Mouse (Mus musculus) right cerebral cortex, postnatal 4 days (tissue): Measurements from ENCODE around the gene Stxbp6.

ENCODE experiments used
- DNase-seq: peaks from one replicate; pipeline ENCODE4 v3.0.0-alpha.2; 2022

The Stxbp6 gene

DNA sequence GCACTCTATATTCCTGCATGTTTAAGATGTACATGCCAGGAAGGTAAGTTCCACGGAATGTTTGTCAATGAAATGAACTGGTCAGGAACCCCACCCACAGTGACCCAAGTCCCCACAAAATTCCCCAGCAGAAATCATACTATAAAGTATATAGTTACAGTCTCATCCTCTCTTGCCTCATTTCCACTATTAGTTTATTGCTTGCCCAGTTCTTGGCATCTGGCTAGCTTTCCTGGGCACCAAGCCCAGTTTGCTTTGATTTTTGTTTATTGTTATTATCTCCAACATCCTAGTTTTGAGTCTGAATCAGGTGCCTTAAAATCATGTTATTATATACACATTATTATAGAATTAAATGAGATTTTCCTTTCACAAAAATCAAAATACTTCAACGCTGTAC lies 168.5 kb downstream of the Stxbp6 start:
- no peak for DNase-seq

GRCm38 (mm10) chr12:44903205-44903732 lies 171.2 kb downstream of the Stxbp6 start:
- DNase-seq = no peak

DNA sequence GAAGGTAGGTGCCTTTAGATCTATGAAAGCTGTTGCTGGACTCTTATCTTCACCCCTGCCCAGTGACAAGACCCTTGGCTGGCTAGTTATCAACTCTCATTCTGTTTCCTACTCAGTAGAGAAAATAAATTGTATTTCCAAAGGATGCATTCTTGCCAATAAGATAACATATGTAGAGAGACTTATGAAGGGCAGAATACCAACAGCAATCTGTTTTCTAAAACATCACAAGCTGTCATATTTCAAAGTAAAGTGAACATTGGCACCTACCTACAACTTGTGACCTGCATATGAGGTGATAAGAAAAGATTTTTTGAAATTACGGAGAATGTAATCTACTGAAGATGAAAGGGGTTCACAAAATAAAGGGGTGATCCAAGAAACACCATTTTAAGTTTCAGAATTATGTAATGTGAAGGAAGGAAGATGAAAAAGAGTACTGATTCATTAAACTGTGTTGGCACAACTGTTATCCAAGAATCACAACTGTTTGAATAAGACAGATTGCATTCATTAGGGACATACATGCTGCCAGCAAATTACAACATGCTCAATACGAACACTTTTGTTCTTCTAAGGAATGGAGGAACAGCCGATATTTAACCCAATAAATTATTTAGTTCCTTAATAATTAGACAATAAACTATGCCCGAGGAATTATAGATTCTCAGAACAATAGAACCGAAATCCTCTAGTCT lies 175.2 kb downstream of the Stxbp6 start:
- no peak for DNase-seq

DNA sequence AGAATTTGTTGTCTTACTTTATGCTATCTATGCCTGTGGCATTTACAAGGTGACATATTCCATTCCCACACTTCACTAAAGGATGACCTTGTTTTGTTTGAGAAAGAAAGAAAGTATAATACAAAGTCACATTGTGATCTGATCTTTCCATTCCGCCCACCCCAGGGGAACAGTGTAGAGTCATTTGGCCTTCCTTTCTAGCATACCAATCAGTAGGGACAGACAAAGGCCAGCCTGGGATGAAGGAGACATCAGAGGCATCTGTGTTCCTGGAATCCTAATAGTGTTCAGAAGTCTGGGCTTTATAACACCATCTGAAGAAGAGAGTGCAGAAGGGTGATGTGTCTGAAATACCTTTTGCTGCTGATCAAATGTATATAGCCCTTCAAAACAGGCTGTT lies 178.0 kb downstream of the Stxbp6 start:
- no peak for DNase-seq

DNA sequence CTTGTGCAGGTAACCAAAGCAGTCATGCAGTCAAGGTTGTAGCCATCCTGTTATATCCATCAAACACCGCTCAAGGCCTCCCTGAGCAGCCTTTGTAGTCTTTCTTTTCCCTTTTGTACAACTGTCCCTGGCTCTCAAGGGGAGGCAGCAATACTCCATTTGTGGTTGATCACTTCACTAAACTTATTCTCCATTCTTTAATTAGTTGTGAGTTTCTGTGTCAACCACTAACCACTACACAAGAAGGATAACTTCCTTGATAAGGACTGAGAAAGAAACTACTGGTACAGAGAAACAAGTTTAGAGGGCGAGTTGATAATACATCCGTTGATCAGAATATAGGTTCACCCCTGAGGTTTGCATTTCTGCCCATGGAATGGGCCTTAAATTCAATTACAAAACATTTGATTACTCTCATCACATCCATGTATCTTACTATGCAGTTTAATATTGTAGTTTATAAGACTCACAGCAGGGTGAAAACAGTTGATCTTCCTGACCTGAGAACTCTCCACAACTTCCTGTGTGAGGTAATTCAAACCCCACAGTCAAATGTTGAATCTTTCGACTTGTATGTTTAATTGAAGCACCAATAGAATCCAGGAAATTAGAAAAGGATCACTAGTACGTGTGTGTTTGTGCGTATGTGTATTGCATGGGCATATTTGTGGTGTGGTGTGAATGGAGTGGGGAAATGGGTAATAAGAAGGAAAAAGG lies 184.7 kb downstream of the Stxbp6 start:
- no peak for DNase-seq

GRCm38 (mm10) chr12:44886826-44887225 lies 187.7 kb downstream of the Stxbp6 start:
- DNase-seq = no peak

GRCm38 (mm10) chr12:44872697-44873096 lies 201.8 kb downstream of the Stxbp6 start:
- no peak for DNase-seq

- no peak for DNase-seq
Observed at GRCm38 (mm10) chr12:44865442-44865841, 209.1 kb downstream of the Stxbp6 start.

GRCm38 (mm10) chr12:44859454-44859853 lies 215.1 kb downstream of the Stxbp6 start:
- DNase-seq = no peak

- DNase-seq = no peak
Observed at GRCm38 (mm10) chr12:44858110-44858885, 216.2 kb downstream of the Stxbp6 start.

GRCm38 (mm10) chr12:44852024-44852423 lies 222.5 kb downstream of the Stxbp6 start:
- no peak for DNase-seq

- no peak for DNase-seq
Observed at GRCm38 (mm10) chr12:44850516-44850915, 224.0 kb downstream of the Stxbp6 start.

GRCm38 (mm10) chr12:44848483-44849221 lies 225.9 kb downstream of the Stxbp6 start:
- peak; percentile 46 for DNase-seq

- DNase-seq = no peak
Observed at GRCm38 (mm10) chr12:44840585-44840984, 233.9 kb downstream of the Stxbp6 start.

DNA sequence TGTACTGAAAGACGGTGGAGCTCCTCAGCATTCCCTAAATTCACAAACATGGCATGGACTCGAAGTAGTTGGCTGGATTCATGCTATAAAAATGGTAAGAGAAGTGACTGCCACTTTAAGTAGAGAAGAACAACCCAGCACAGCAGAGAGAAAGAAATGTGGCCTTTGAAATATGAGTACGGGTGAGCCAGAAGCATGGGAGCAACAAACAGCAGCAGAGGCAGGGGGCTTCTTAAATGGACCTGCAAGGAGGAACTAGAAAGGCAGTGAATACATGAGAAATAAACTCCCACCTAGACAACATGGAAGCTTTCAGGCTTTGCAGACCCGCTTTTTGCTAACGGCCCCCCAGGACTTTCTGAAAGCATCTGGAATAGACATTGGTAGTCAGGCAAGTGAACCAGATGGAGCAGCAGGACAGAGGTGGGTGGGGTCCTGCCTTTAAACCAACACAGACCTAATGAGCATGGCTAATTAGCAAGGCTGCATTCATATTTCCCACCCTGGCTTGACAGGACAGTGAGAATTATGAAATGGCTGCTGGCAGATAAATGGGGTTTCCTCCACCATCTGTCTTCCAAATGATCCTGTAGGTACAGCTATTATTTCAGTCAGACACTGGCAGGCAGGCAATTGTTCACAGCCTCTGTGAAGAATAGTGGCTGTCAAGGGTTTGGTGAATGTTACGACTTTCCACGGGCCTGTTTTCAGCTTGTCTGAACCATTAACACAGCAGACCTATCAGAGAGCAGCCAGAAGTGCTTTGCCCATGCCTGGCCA lies 234.7 kb downstream of the Stxbp6 start:
- no peak for DNase-seq

DNA sequence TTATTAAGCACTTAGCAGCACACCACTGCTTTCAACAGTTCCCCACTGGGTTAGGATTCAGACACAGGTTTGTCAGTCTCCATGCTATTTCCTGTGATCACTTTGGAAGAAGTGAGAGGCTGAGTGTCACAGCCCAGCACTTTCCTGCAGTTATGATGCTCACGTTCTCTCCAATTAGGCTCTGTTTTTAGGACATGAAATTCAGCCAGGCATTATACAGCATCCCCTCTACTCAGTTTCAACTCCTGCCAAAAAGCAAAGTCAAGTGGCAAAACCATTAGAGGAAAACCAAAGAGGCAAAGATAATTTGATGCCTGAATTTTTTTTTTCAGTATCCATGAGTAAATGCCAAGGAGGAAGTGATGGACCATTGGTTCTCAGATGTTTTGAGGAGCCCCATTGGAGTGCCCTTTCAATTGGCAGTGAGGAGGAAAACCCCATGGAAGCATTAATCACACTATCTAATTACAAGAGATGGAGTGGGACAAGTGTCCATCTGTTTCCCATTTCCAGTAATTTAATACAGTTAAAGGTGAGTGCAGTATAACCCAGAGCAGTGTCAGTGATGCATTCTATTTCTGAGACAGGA lies 238.5 kb downstream of the Stxbp6 start:
- DNase-seq = no peak

GRCm38 (mm10) chr12:44811895-44812294 lies 262.6 kb downstream of the Stxbp6 start:
- no peak for DNase-seq

GRCm38 (mm10) chr12:44804213-44804612 lies 270.3 kb downstream of the Stxbp6 start:
- no peak for DNase-seq
